Mouse (Mus musculus) layer of hippocampus, postnatal 25 days (tissue): ENCODE measurements around the gene Fam102a. TPM values are rescaled to one million over a fixed set of nuclear protein-coding genes. Genes with fewer than 3 reads are reported as not detected.

Experiments
- DNase-seq, 2 experiments: peaks; one replicate each; pipeline ENCODE4 v3.0.0; 2022; ENCODE audit warnings: mixed read lengths in 2 of 2, low spot score in 1 of 2; ENCODE audit errors: extremely low spot score in 1 of 2
- total RNA-seq, 2 experiments: library from RNA; stranded (reverse); gene quantifications; 2 replicates each; pipeline ENCODE4 v1.2.3; 2021

Fam102a gene
- total RNA-seq, 2 experiments from 2014 or later = 70.2 to 75.2 TPM

GRCm38 (mm10) chr2:32512592-32512991 is 22.5 kb upstream of the Fam102a start:
- DNase-seq = no peak

DNA sequence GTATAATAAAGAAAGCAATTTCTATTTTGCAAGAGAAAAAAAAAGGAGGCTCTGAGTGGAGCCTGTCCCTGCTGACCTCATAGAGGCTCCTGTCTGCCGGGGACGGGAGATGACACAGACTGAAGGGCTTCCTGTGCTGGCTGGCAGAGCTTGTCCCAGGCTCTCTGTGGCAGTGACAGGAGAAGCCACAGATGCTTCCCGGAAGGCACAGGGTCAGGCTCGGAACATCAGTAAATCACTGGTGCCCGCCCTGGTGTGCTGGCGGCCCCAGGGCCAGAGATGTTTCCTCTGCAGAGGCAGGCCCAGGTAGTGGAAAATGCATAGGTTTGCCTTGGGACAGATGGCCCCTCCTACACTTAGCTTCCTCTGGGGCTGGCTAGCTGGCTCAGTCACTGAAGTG is 20.8 kb upstream of the Fam102a start:
- DNase-seq = no peak

DNA sequence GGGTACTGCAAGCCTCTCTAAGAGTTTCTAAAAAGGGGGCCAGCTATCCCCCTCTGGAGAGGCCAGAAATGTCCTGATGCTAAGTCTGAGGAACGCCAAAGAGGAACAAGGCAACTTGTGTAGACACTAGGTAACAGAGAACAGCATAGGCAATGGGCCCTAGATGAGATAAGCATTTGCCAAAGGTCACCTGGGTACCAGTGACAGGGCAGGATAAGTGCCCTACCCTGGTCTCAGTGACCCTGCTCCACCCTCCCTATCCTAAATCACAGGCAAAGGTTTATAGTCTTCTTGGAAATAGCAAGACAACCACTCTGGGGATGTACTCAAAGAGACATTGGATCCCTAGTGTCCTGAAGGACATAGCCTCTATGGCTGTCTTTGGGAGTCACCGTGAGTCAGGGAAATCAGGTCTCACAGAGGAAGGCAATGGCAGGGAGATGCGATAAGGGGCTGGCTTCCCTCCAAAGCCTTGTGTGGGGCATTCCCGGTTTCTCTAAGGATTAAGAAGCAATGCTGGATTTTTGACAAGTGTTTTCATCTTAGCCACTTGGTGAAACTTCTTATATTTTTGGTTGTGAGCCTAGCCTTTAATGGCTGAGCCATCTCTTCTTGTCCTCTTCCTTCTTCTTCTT is 17.8 kb upstream of the Fam102a start:
- no peak for DNase-seq

DNA sequence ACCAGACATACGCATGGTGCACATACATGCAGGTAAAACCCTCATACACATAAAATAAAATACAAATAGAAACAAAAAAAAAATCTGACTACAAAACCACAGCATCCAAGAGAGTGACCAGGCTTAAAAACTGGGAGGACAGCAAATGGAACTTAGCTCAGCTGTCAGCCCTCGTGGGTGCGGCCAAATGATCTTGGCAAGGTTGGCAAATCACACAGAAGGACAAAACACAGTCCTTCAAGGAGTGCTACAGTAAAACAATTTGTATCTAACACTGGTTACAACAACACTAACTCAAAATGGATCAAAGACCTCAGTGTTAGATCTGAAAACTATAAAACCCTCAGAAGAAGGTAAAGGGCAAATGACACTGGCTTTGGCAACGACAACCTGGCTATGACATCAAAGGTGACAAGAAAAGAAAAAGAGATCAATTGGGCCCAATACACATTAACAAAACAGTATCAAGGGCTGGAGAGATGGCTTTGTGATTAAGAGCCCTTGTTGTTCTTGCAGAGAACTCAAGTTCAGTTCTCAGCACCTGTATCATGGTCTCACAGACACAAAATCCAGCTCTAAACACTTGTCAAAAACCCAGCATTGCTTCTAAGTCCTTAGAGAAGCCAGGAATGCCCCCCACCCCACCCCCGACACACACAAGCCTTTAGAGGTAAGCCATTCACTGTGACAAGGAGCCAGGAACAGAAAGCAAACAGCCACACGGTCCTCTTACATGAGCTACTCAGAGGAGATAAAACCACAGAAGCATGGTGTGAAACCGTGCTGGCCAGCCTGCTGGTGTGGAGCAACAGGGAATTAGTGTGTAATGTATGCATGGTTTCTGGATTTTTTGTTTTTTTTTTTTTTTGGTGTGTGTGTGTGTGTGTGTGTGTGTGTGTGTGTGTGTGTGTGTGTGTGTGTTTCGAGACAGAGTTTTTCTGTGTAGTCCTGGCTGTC is 14.8 kb upstream of the Fam102a start:
- no peak for DNase-seq

DNA sequence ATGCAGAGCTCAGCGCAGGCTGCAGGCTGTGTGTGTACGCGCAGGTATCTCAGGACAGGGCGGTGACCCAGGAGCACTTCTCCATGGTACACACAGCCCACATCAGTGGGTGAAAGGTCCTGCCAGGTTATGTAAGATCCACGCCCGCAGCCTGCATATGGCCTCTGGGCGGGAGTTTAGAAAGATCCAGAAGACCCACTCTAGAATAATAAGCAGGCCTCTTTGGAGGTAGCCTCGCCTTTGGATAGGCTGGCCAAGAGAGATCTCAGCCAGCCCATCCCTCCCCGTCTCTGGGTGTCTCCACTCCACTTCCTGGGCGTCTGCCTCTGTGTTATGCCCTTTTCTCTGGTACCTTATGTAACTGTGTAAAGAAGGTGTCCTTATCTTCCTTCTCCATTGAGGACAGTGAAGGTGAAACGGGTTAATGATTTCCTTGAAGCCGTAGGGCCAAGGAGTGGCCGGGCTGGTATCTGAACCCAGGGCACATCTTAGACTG is 10.5 kb upstream of the Fam102a start:
- DNase-seq = no peak

DNA sequence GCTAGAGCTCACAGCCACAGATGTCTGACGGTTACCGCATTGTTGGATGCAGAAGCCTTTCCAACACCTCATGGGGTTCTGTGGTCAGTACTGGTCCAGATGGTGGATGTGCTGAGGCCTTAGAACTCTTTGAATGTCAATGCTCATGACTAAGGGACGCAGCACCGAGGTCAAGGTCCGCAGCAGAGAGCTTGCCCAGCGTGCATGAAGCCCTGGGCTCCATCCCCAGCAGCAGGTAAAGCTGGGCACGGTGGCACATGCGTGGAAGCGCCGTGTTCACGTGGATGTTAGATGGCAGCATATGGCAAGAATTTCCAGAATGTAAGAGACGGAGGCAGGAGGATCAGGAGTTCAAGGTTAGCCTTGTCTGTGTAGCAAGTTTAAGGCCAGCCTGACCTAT is 9.3 kb upstream of the Fam102a start:
- no peak for DNase-seq

DNA sequence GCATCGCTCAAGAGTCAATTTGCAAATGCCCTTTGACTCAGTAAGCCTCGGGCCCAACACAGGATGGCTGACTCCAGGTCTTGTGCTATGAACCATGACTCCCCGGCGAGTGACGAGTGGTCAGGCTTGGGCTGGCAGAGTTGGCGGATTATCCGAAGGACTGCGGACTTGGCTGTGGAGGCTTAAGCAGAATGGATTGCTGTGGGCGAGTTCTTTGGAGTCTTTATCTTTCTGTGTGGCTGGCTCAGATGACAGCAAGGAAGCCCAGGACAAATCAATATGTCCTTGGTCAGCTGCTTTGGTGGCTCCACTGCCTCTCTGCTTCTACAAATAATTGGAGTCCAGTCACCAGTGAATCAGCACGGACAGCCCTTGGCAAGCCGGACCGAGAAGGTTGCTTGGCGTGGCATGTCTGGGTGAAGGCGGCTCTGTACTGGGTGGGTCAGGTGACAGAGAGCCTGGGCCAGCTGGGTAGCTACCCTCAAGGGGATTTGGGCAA is 7.6 kb upstream of the Fam102a start:
- DNase-seq = no peak

- DNase-seq = no peak
Observed at GRCm38 (mm10) chr2:32528326-32528725, 6.8 kb upstream of the Fam102a start.

DNA sequence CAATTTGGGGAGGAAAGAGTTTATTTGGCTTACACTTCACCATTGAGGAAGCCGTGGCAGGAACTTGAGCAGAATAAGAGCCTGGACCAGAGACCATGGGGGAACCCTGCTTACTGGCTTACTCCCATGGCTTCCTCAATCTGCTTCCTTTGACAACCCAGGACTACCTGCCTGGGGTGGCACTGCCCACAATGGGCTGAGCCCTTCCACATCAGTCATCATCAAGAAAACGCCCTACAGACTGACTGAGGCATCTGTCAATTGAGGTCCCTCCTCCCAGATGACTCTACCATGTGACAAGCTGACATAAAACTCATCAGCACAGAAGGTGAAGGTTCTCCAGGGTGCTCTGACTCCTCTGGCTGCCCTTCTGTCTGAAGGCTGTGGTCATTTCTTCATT is 4.7 kb upstream of the Fam102a start:
- no peak for DNase-seq

DNA sequence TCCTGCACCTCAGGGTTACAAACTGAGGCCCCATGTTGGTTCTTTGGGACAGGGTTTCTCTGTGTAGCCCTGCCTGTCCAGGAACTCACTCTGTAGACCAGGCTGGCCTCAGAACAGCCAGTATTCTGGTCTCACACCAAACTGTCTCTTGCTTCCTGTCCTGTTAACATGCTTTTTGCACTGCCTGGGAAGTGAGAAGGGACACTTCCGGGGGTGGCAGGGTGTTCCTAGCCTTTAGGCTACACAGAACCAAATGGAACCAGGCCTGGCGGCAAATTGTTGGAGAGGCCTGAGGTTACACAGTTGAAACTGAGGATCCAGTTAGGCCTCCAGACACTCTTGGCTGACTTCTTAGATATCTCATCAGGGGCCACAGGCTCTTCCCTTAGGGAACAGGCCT is 2.0 kb upstream of the Fam102a start:
- no peak for DNase-seq

GRCm38 (mm10) chr2:32534061-32534732 is 935 bp upstream of the Fam102a start:
- DNase-seq = no peak

DNA sequence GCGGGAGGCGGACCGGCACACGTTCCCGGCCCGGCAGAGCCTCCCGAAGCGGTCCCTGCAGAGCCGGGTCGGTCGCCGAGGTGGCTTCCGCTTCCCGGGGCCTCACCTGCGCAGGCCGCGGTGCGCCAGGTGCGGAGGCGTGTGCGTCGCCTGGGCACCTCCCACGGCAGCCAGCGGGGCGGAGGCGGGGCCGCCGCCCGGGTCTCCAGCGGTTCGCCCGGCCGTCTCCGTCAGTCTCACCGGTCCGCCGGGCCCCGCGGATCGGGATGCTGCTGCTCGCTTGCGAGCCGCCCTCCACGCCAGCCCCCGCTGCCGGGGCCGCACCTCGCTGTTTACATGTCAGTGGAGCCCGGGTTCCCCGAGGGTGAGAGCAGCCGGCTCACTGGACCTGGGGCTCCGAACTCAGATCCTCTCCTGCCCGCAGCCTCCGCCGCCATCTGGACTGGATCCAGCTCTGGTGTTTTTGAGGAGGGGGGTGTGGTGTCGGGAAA is 414 bp downstream of the Fam102a start:
- DNase-seq = peak; percentile 47 to 55

GRCm38 (mm10) chr2:32536086-32536633 is 1.0 kb downstream of the Fam102a start:
- no peak for DNase-seq

- DNase-seq = peak; percentile 27 to 47
Observed at GRCm38 (mm10) chr2:32536634-32537359, 1.7 kb downstream of the Fam102a start.

DNA sequence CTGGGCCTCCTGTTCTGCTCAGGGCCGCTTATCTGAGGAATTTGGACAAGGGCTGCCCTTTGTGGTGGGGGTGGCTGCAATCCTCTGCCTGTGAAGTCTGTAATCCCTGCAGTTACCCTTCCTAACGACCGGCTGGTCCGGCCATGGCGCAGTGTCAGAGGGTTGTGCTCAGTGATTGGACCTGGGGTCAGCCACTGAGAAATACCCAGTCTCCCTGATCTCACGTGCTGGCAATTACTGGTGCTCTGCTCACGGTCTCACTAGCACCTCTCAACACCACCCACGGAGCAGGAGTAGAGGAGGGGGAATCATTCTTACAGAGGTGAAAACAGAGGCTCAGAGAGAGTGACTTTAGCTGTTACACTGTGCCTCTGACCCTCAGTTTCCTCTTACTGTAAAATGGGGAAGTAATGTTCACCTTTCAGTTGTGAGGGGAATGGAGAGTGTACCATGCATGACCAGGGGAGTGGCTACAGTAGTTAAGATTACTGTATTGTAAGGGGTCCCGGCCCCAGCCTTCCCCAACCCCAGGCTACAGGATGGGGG is 2.3 kb downstream of the Fam102a start:
- DNase-seq = no peak

GRCm38 (mm10) chr2:32537941-32538340 is 2.8 kb downstream of the Fam102a start:
- DNase-seq = no peak

DNA sequence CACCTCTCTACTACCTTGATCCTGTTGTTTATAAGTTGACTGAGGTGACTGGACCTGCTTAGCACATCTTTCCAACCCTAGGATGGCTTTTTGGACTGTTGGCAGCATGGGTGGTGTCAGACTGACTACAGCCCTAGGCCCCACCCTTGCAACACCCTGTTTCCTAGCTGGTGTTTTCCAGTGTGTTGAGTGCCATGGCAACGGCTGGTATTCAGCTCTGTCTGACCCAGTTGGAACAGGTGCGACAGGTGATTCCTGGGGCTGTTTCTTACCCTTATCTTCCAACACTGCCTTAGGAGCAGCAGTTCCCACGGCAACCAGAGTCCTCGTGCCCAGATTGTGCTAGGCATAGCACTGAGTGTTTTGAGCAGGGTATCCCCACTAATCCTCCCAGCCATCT is 3.3 kb downstream of the Fam102a start:
- no peak for DNase-seq

- DNase-seq = no peak
Observed at GRCm38 (mm10) chr2:32539452-32539981, 4.4 kb downstream of the Fam102a start.

DNA sequence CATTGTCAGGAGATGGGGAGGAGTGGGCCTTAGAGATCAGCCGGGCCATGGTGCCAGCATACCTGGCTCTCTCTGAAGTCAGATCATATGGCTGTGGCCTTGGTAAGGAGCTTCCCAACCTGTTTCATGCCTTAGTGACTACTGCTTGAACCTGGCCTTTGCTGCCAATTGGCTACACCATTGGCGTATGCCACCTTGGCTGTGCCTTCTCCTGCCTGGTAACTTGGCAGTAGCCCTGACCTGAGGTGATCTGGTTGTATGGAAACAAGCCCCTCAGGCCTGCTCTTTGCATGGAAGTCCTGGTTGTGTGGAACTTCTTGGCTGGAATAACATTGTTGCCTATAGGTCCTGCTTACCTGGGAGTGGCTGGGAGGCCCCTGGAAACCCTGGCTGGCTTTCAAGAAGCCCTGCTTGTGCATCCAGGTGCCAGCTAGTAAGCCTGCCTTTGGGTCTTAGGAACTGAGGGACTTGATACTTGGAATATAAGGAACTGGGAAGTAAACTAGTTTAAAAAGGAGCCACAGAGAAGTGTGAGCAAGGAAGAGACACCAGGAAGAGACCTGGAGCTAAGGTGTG is 6.3 kb downstream of the Fam102a start:
- DNase-seq = no peak
